Mouse (Mus musculus): ENCODE results near the gene Tcf23.

DNA sequence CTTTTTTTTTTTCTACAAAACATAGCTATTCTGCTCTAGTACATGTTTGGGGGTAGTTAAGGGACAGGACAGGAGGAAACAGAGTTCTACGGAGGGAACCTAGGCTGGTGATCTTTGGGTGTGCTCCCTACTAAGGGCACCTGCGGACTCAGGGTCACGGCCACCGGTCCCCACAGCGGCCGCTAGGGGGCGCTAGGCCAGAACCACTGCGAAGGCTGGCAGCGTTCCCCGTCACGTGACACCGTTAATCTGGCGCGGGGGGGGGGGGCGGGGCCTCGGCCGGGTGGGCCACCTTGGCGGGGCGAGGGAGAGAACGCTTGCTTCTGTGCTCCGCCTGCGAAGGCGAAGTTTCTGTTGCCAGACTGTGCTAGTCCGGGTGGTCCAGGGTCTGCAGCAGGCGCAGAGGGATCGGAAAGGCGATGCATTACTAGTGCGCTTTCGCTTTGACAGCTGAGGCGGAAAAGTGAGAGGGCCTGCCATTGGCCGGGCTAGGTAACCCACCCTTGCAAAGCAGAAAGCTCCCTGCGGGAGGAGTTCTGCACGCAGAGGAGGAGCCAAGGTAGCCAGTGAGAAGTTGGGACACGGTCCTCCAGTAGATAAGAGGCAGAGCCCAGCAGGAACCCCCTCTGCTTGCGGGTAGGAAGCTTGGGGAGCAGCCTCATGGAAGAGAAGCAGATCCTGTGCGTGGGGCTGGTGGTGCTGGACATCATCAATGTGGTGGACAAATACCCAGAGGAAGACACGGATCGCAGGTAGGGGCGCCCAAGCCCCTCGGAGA is 47.0 kb upstream of the Tcf23 start, which contains the start of gene Khk:
- TF ChIP-seq CTCF (IDR thresholded peaks at IDR 0.05; ENCODE audit: control insufficient read depth, insufficient read depth, insufficient replicate concordance, low read depth, low read length) (peak; percentile 94), POLR2A (IDR thresholded peaks at IDR 0.05; ENCODE audit: control insufficient read depth, low read depth, low read length) (no peak; the same call in 1 of the 2 replicates)
